Mouse (Mus musculus) heart, adult 2 months (tissue): ENCODE measurements around the gene Svs1.

Experiments
- CTCF ChIP-seq: fragments of 200-600 bp; IDR thresholded peaks from 2 replicates; pipeline ENCODE4 v1.8.1; 2022; ENCODE audit warnings: antibody characterized with exemption, mild to moderate bottlenecking, moderate library complexity
- POLR2A ChIP-seq: fragments of 200-500 bp; IDR thresholded peaks from 2 replicates; pipeline ENCODE4 v1.6.1; 2011; ENCODE audit warnings: mild to moderate bottlenecking, low read depth, low read length, control low read depth; ENCODE audit not compliant: insufficient read depth

- TF ChIP-seq POLR2A: no peak
- TF ChIP-seq CTCF: no peak
Observed at GRCm38 (mm10) chr6:49031230-49031629, 44.6 kb downstream of the Svs1 start.
